Comparison of ENCODE assay signal across 16 mouse cellular contexts in the genomic region with DNA sequence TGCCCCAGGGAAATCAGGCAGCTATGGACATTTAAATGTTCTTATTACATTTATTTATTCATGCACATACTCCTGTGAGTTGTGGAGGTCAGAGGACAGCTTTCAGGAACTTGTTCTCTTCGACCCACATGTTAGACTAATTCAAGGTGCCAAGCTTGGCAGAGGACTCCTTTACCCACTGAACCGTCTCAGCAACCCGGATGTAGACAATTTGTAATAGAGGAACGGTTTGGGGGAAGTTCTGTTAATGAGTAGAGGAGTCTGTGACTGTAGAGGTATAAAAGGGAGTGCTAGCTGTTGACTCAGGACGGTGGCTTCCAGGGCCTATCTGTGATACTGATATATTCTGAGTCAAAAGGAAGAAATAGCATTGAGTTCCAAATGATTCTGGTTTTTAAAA.
DNase-seq lines count a peak whose midpoint lies in the region; ATAC-seq and TF ChIP-seq lines count a peak whose summit lies in the region.
"Had no signal": no experiment of that assay in that cellular context is flagged by ENCODE, and none has a peak within 500 bp of the region (broad histone marks: within the 10 kb centered on the region; RNA-seq: fewer than 3 reads in every experiment).

No protein-coding gene starts in this region.

- no peak for DNase-seq in liver, postnatal 0 days
- DNase-seq in liver, embryonic 11.5 days (ENCODE audit: low spot score), result no peak
- no peak for DNase-seq in left cerebral cortex, adult 2 months (ENCODE audit: extremely low spot score in 1 of 2, low spot score in 2 of 2)
- no peak for DNase-seq in cerebellum, adult 9-10 months
- DNase-seq: cerebellum, adult 11-12 months; right cerebral cortex, postnatal 14 days; thymus, postnatal 14 days had no signal

- no peak overlapping the region for H3K4me3 ChIP-seq in liver, postnatal 0 days (ENCODE audit: low read depth, low read length)
- H3K4me3 ChIP-seq in liver, embryonic 11.5 days (ENCODE audit: low read depth, low read length), result no peak overlapping the region
- no peak overlapping the region for H3K4me3 ChIP-seq in intestine, embryonic 16.5 days (ENCODE audit: low read length)
- no peak overlapping the region for H3K4me3 ChIP-seq in kidney, embryonic 15.5 days (replicated peaks)
- no peak overlapping the region for H3K4me3 ChIP-seq in stomach, embryonic 15.5 days (replicated peaks)
- H3K4me3 ChIP-seq in left cerebral cortex, adult 2 months, result no peak overlapping the region
- H3K4me3 ChIP-seq: embryonic facial prominence, embryonic 15.5 days; limb, embryonic 12.5 days; myocyte had no signal

- intact Hi-C loops in left cerebral cortex, adult 2 months (cut with DNase I), result no loop called here

- H3K4me1 ChIP-seq in liver, postnatal 0 days (ENCODE audit: insufficient read depth), result 0 out of 2 replicates have a peak, but pooled peaks cover 2% of the 10 kb centered on the region
- peaks cover 12% of the 10 kb centered on the region for H3K4me1 ChIP-seq in liver, embryonic 11.5 days (replicated peaks; ENCODE audit: control insufficient read depth, insufficient read depth, low read length)
- peaks cover 17% of the 10 kb centered on the region for H3K4me1 ChIP-seq in intestine, embryonic 16.5 days (ENCODE audit: control insufficient read depth, insufficient read depth, low read length)
- H3K4me1 ChIP-seq in kidney, embryonic 15.5 days, result peaks cover 21% of the 10 kb centered on the region
- H3K4me1 ChIP-seq in stomach, embryonic 15.5 days, result no peaks in the 10 kb centered on the region

- H3K36me3 ChIP-seq in liver, postnatal 0 days (replicated peaks; ENCODE audit: insufficient read depth, low read length), result no peaks in the 10 kb centered on the region
- H3K36me3 ChIP-seq in liver, embryonic 11.5 days (ENCODE audit: control insufficient read depth, insufficient read depth, low read length), result no peaks in the 10 kb centered on the region
- H3K36me3 ChIP-seq in intestine, embryonic 16.5 days (ENCODE audit: control insufficient read depth, insufficient read depth, low read length), result no peaks in the 10 kb centered on the region
- H3K36me3 ChIP-seq in kidney, embryonic 15.5 days, result no peaks in the 10 kb centered on the region
- H3K36me3 ChIP-seq in stomach, embryonic 15.5 days, result no peaks in the 10 kb centered on the region
- H3K36me3 ChIP-seq: embryonic facial prominence, embryonic 15.5 days; limb, embryonic 12.5 days had no signal

- peak; percentile 61 for ATAC-seq in liver, postnatal 0 days
- ATAC-seq in liver, embryonic 11.5 days (replicated peaks; ENCODE audit: low FRiP score), result no peak
- peak; percentile 64 for ATAC-seq in intestine, embryonic 16.5 days
- ATAC-seq in kidney, embryonic 15.5 days (replicated peaks; ENCODE audit: low FRiP score), result peak; percentile 88
- ATAC-seq in stomach, embryonic 15.5 days (ENCODE audit: insufficient read depth, low FRiP score, low read depth), result 0 out of 2 replicates have a peak, but pooled peaks have one; percentile 23
- no peak for ATAC-seq in inflammation-experienced regulatory T-cells, adult 6 months
- ATAC-seq: forebrain, embryonic 16.5 days had no signal

- peak overlapping the region; percentile 45 for H3K27ac ChIP-seq in liver, postnatal 0 days (ENCODE audit: low read depth)
- no peak overlapping the region for H3K27ac ChIP-seq in liver, embryonic 11.5 days (ENCODE audit: low read depth, low read length)
- H3K27ac ChIP-seq in intestine, embryonic 16.5 days (ENCODE audit: low read length), result peak overlapping the region; percentile 77
- peak overlapping the region; percentile 45 for H3K27ac ChIP-seq in kidney, embryonic 15.5 days
- peak overlapping the region; percentile 83; the same call in 1 of the 2 replicates for H3K27ac ChIP-seq in stomach, embryonic 15.5 days
- no peak overlapping the region for H3K27ac ChIP-seq in left cerebral cortex, adult 2 months
- H3K27ac ChIP-seq: embryonic facial prominence, embryonic 15.5 days; limb, embryonic 12.5 days had no signal

- H3K9me3 ChIP-seq in liver, postnatal 0 days (ENCODE audit: low read length), result no peaks in the 10 kb centered on the region
- H3K9me3 ChIP-seq in liver, embryonic 11.5 days (ENCODE audit: control insufficient read depth, low read length), result no peaks in the 10 kb centered on the region
- no peaks in the 10 kb centered on the region for H3K9me3 ChIP-seq in intestine, embryonic 16.5 days (ENCODE audit: control insufficient read depth, low read length)
- H3K9me3 ChIP-seq in kidney, embryonic 15.5 days (replicated peaks), result no peaks in the 10 kb centered on the region
- H3K9me3 ChIP-seq in stomach, embryonic 15.5 days, result no peaks in the 10 kb centered on the region
- H3K9me3 ChIP-seq: embryonic facial prominence, embryonic 15.5 days; limb, embryonic 12.5 days had no signal

- TF ChIP-seq CTCF in liver, postnatal 0 days (IDR thresholded peaks at IDR 0.05; ENCODE audit: low read depth), result no peak
- TF ChIP-seq CTCF in left cerebral cortex, adult 2 months (IDR thresholded peaks at IDR 0.05), result no peak

- TF ChIP-seq EP300 in liver, postnatal 0 days (IDR thresholded peaks at IDR 0.05; ENCODE audit: low read depth), result no peak

- H3K4me2 ChIP-seq in liver, postnatal 0 days (ENCODE audit: low read depth, low read length), result no peak overlapping the region
- H3K4me2 ChIP-seq in liver, embryonic 11.5 days, result no peak overlapping the region
- H3K4me2 ChIP-seq in intestine, embryonic 16.5 days (ENCODE audit: low read depth, low read length), result no peak overlapping the region
- H3K4me2 ChIP-seq in kidney, embryonic 15.5 days, result no peak overlapping the region
- no peak overlapping the region for H3K4me2 ChIP-seq in stomach, embryonic 15.5 days
- H3K4me2 ChIP-seq: embryonic facial prominence, embryonic 15.5 days; limb, embryonic 12.5 days; midbrain, embryonic 11.5 days had no signal

- 15% methylated on average over 5 of the region's 5 CpGs for WGBS in liver, postnatal 0 days (ENCODE audit: insufficient replicate concordance)
- WGBS in liver, embryonic 11.5 days, result 44% methylated on average over 5 of the region's 5 CpGs
- WGBS in intestine, embryonic 16.5 days, result 34% methylated on average over 5 of the region's 5 CpGs
- WGBS in kidney, embryonic 15.5 days, result 36% methylated on average over 5 of the region's 5 CpGs
- WGBS in stomach, embryonic 15.5 days, result 36% methylated on average over 5 of the region's 5 CpGs

- no peaks in the 10 kb centered on the region for H3K27me3 ChIP-seq in liver, postnatal 0 days (ENCODE audit: insufficient read depth, low read length)
- no peaks in the 10 kb centered on the region for H3K27me3 ChIP-seq in liver, embryonic 11.5 days (replicated peaks; ENCODE audit: control insufficient read depth, insufficient read depth, low read length)
- H3K27me3 ChIP-seq in intestine, embryonic 16.5 days (replicated peaks; ENCODE audit: control insufficient read depth, insufficient read depth, low read length), result no peaks in the 10 kb centered on the region
- no peaks in the 10 kb centered on the region for H3K27me3 ChIP-seq in kidney, embryonic 15.5 days
- H3K27me3 ChIP-seq in stomach, embryonic 15.5 days (replicated peaks), result no peaks in the 10 kb centered on the region
- H3K27me3 ChIP-seq: embryonic facial prominence, embryonic 15.5 days; limb, embryonic 12.5 days had no signal

- H3K9ac ChIP-seq in liver, postnatal 0 days (replicated peaks), result no peak overlapping the region
- H3K9ac ChIP-seq in liver, embryonic 11.5 days (ENCODE audit: low read depth, low read length), result no peak overlapping the region
- no peak overlapping the region for H3K9ac ChIP-seq in intestine, embryonic 16.5 days (ENCODE audit: low read depth, low read length)
- no peak overlapping the region for H3K9ac ChIP-seq in kidney, embryonic 15.5 days
- no peak overlapping the region for H3K9ac ChIP-seq in stomach, embryonic 15.5 days
- H3K9ac ChIP-seq: embryonic facial prominence, embryonic 15.5 days; limb, embryonic 12.5 days had no signal

Comparison
In these comparisons a context has a peak if more than half of its experiments do, and no peak if none do; other contexts are left out.
1. ATAC-seq: peak in liver, postnatal 0 days (single experiment), intestine, embryonic 16.5 days (single experiment), kidney, embryonic 15.5 days (single experiment) and stomach, embryonic 15.5 days (single experiment); none in liver, embryonic 11.5 days (single experiment) and inflammation-experienced regulatory T-cells, adult 6 months (single experiment).
2. H3K27ac ChIP-seq: peak in liver, postnatal 0 days (single experiment), intestine, embryonic 16.5 days (single experiment), kidney, embryonic 15.5 days (single experiment) and stomach, embryonic 15.5 days (single experiment); none in liver, embryonic 11.5 days (single experiment) and left cerebral cortex, adult 2 months (single experiment).